ENCODE assay signal across 12 mouse cellular contexts in the genomic region with DNA sequence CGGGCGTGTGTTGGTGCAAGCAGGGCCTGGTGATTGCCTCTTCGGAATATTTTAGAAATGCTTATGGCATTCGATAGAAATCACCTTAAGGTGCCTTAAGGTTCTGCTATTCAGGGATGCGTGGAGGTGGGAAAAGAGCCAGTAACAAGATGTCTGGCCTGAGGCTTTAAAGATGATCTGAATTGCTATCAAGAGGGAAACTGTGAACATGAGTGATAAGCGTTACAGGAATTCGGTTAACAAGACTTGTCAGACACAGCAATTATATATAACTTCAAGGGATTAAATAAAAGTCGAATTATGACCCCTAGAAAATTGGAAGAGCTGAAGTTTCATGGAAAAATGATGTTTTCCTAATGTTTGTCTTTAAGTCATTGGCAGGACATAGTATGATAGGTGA. TPM values are rescaled to one million over a fixed set of nuclear protein-coding genes. Genes with fewer than 3 reads are reported as not detected.
DNase-seq lines count a peak whose midpoint lies in the region; ATAC-seq and TF ChIP-seq lines count a peak whose summit lies in the region.
"Had no signal": no experiment of that assay in that cellular context is flagged by ENCODE, and none has a peak within 500 bp of the region (broad histone marks: within the 10 kb centered on the region; RNA-seq: fewer than 3 reads in every experiment).

No protein-coding gene starts in this region.

- WGBS in heart, embryonic 15.5 days, result 62% methylated on average over 8 of the region's 8 CpGs
- 71% methylated on average over 8 of the region's 8 CpGs for WGBS in liver, postnatal 0 days (ENCODE audit: insufficient replicate concordance)
- 80% methylated on average over 8 of the region's 8 CpGs for WGBS in liver, embryonic 11.5 days
- 85% methylated on average over 8 of the region's 8 CpGs for WGBS in forebrain, embryonic 12.5 days
- 91% methylated on average over 8 of the region's 8 CpGs for WGBS in neural tube, embryonic 14.5 days

- H3K36me3 ChIP-seq in heart, embryonic 15.5 days, result no peaks in the 10 kb centered on the region
- 0 out of 2 replicates have a peak, but pooled peaks cover 2% of the 10 kb centered on the region for H3K36me3 ChIP-seq in liver, postnatal 0 days (replicated peaks; ENCODE audit: insufficient read depth, low read length)
- no peaks in the 10 kb centered on the region for H3K36me3 ChIP-seq in liver, embryonic 11.5 days (ENCODE audit: control insufficient read depth, insufficient read depth, low read length)
- no peaks in the 10 kb centered on the region for H3K36me3 ChIP-seq in forebrain, embryonic 12.5 days (replicated peaks)
- no peaks in the 10 kb centered on the region for H3K36me3 ChIP-seq in neural tube, embryonic 14.5 days (ENCODE audit: control insufficient read depth, insufficient read depth, low read length)
- H3K36me3 ChIP-seq: liver, embryonic 15.5 days had no signal

- no peak for TF ChIP-seq EP300 in liver, postnatal 0 days (IDR thresholded peaks at IDR 0.05; ENCODE audit: low read depth)

- TF ChIP-seq CTCF in liver, postnatal 0 days (IDR thresholded peaks at IDR 0.05; ENCODE audit: low read depth), result no peak

- no peak overlapping the region for H3K4me2 ChIP-seq in heart, embryonic 15.5 days
- H3K4me2 ChIP-seq in liver, postnatal 0 days (ENCODE audit: low read depth, low read length), result no peak overlapping the region
- no peak overlapping the region for H3K4me2 ChIP-seq in liver, embryonic 11.5 days
- no peak overlapping the region; the same call in 1 of the 2 replicates for H3K4me2 ChIP-seq in forebrain, embryonic 12.5 days
- H3K4me2 ChIP-seq in neural tube, embryonic 14.5 days (ENCODE audit: low read depth, low read length), result no peak overlapping the region
- H3K4me2 ChIP-seq: liver, embryonic 15.5 days had no signal

- 0 out of 2 replicates have a peak overlapping the region, but pooled peaks have one; percentile 23 for H3K27ac ChIP-seq in heart, embryonic 15.5 days
- peak overlapping the region; percentile 6; the same call in 1 of the 2 replicates for H3K27ac ChIP-seq in liver, postnatal 0 days (ENCODE audit: low read depth)
- H3K27ac ChIP-seq in liver, embryonic 11.5 days (ENCODE audit: low read depth, low read length), result no peak overlapping the region
- H3K27ac ChIP-seq in forebrain, embryonic 12.5 days, result peak overlapping the region; percentile 97
- H3K27ac ChIP-seq in neural tube, embryonic 14.5 days (ENCODE audit: low read depth, low read length), result 0 out of 2 replicates have a peak overlapping the region, but pooled peaks have one; percentile 28
- H3K27ac ChIP-seq: liver, embryonic 15.5 days had no signal

- no peak for ATAC-seq in heart, embryonic 15.5 days (replicated peaks; ENCODE audit: insufficient number of reproducible peaks, insufficient read depth, low FRiP score, low read depth)
- ATAC-seq in liver, postnatal 0 days, result no peak
- no peak for ATAC-seq in liver, embryonic 11.5 days (replicated peaks; ENCODE audit: low FRiP score)
- no peak for ATAC-seq in forebrain, embryonic 12.5 days (ENCODE audit: low FRiP score)
- no peak for ATAC-seq in neural tube, embryonic 14.5 days (ENCODE audit: low read depth)

- H3K9ac ChIP-seq in heart, embryonic 15.5 days, result no peak overlapping the region
- H3K9ac ChIP-seq in liver, postnatal 0 days (replicated peaks), result no peak overlapping the region
- H3K9ac ChIP-seq in liver, embryonic 11.5 days (ENCODE audit: low read depth, low read length), result no peak overlapping the region
- H3K9ac ChIP-seq in forebrain, embryonic 12.5 days, result peak overlapping the region; percentile 12; the same call in 1 of the 2 replicates
- no peak overlapping the region for H3K9ac ChIP-seq in neural tube, embryonic 14.5 days (replicated peaks; ENCODE audit: low read depth, low read length)
- H3K9ac ChIP-seq: liver, embryonic 15.5 days had no signal

- no peaks in the 10 kb centered on the region for H3K9me3 ChIP-seq in heart, embryonic 15.5 days (replicated peaks)
- no peaks in the 10 kb centered on the region for H3K9me3 ChIP-seq in liver, postnatal 0 days (ENCODE audit: low read length)
- H3K9me3 ChIP-seq in liver, embryonic 11.5 days (ENCODE audit: control insufficient read depth, low read length), result no peaks in the 10 kb centered on the region
- H3K9me3 ChIP-seq in forebrain, embryonic 12.5 days, result no peaks in the 10 kb centered on the region
- H3K9me3 ChIP-seq in neural tube, embryonic 14.5 days (ENCODE audit: control insufficient read depth, low read length), result no peaks in the 10 kb centered on the region
- H3K9me3 ChIP-seq: liver, embryonic 15.5 days had no signal

- no peaks in the 10 kb centered on the region for H3K27me3 ChIP-seq in heart, embryonic 15.5 days
- no peaks in the 10 kb centered on the region for H3K27me3 ChIP-seq in liver, postnatal 0 days (ENCODE audit: insufficient read depth, low read length)
- H3K27me3 ChIP-seq in liver, embryonic 11.5 days (replicated peaks; ENCODE audit: control insufficient read depth, insufficient read depth, low read length), result no peaks in the 10 kb centered on the region
- no peaks in the 10 kb centered on the region for H3K27me3 ChIP-seq in forebrain, embryonic 12.5 days
- no peaks in the 10 kb centered on the region for H3K27me3 ChIP-seq in neural tube, embryonic 14.5 days (ENCODE audit: control insufficient read depth, insufficient read depth, low read length)
- H3K27me3 ChIP-seq: liver, embryonic 15.5 days had no signal

- intact Hi-C loops in heart, postnatal 25 days (cut with DNase I), result no loop called here

- H3K4me3 ChIP-seq in heart, embryonic 15.5 days, result no peak overlapping the region
- no peak overlapping the region for H3K4me3 ChIP-seq in liver, postnatal 0 days (ENCODE audit: low read depth, low read length)
- no peak overlapping the region for H3K4me3 ChIP-seq in liver, embryonic 11.5 days (ENCODE audit: low read depth, low read length)
- no peak overlapping the region for H3K4me3 ChIP-seq in forebrain, embryonic 12.5 days (replicated peaks)
- H3K4me3 ChIP-seq in neural tube, embryonic 14.5 days (ENCODE audit: low read depth, low read length), result no peak overlapping the region
- H3K4me3 ChIP-seq: left cerebral cortex, adult 2 months; liver, embryonic 15.5 days had no signal

- peaks cover 79% of the 10 kb centered on the region for H3K4me1 ChIP-seq in heart, embryonic 15.5 days (replicated peaks)
- peaks cover 62% of the 10 kb centered on the region for H3K4me1 ChIP-seq in liver, postnatal 0 days (ENCODE audit: insufficient read depth)
- peaks cover 43% of the 10 kb centered on the region for H3K4me1 ChIP-seq in liver, embryonic 11.5 days (replicated peaks; ENCODE audit: control insufficient read depth, insufficient read depth, low read length)
- H3K4me1 ChIP-seq in forebrain, embryonic 12.5 days, result peaks cover 61% of the 10 kb centered on the region
- H3K4me1 ChIP-seq in neural tube, embryonic 14.5 days (ENCODE audit: control insufficient read depth, insufficient read depth, low read length), result peaks cover 41% of the 10 kb centered on the region

- no peak for DNase-seq in heart, postnatal 25 days (ENCODE audit: low spot score)
- no peak for DNase-seq in liver, postnatal 0 days
- DNase-seq in liver, embryonic 11.5 days (ENCODE audit: low spot score), result no peak
- DNase-seq in c-Kit-positive CD71-positive TER-119-positive erythroid progenitor cells, embryonic 14.5 days (ENCODE audit: low spot score), result no peak
- DNase-seq in urinary bladder, postnatal 36 days (ENCODE audit: low spot score in 2 of 2), result no peak
- DNase-seq: cerebellum, adult 9-11 months; thymus, postnatal 4 days had no signal

RNA-seq across cellular contexts. Expression of gene Notch2, which starts 51.7 kb away (rescaled TPM):
- polyA plus RNA-seq in heart, embryonic 15.5 days (2015; fragmentation: Nextera tagmentation; extraction: Ambion mirVana), result 11.5 and 15.7 TPM in 2 replicates
- 10 to 100 TPM; 19.3 to 19.5 TPM for total RNA-seq in heart, postnatal 25 days (2021)
- polyA plus RNA-seq in liver, postnatal 0 days (2015; fragmentation: Nextera tagmentation; extraction: Ambion mirVana), result 5.1 and 6.2 TPM in 2 replicates
- polyA plus RNA-seq in liver, embryonic 11.5 days (2014; fragmentation: Nextera tagmentation; extraction: Ambion mirVana), result 17.2 and 18.4 TPM in 2 replicates
- 27.6 and 29.0 TPM in 2 replicates for polyA plus RNA-seq in forebrain, embryonic 12.5 days (2016; fragmentation: Nextera tagmentation; extraction: Ambion mirVana)
- polyA plus RNA-seq in neural tube, embryonic 14.5 days (2014; fragmentation: Nextera tagmentation; extraction: Ambion mirVana), result 8.2 and 13.6 TPM in 2 replicates
